Mouse (Mus musculus): ENCODE measurements around the gene Crls1.

Crls1 gene

GRCm38 (mm10) chr2:132846407-132847358, at the start of gene Crls1:
Gene Crls1 (plus strand): TSS chr2:132846666.
- peak; percentile 96 to 99 for DNase-seq

GRCm38 (mm10) chr2:132802976-132803375, 43.5 kb upstream of the Crls1 start:
- no peak for DNase-seq

GRCm38 (mm10) chr2:132815608-132816314, 30.7 kb upstream of the Crls1 start, which contains the start of the genes Trmt6 and Mcm8:
Gene Trmt6 (minus strand): TSS chr2:132816055.
Gene Mcm8 (plus strand): TSS chr2:132816141.
- peak; percentile 87 to 91 for DNase-seq

GRCm38 (mm10) chr2:132841071-132841470, 5.4 kb upstream of the Crls1 start:
- no peak for DNase-seq

- peak in 1 of 2 experiments; percentile 12 for DNase-seq
Observed at GRCm38 (mm10) chr2:132847581-132847980, 1.1 kb downstream of the Crls1 start.

GRCm38 (mm10) chr2:132848361-132848760, 1.9 kb downstream of the Crls1 start:
- no peak for DNase-seq

GRCm38 (mm10) chr2:132849141-132849540, 2.7 kb downstream of the Crls1 start:
- no peak for DNase-seq

- no peak for DNase-seq
Observed at GRCm38 (mm10) chr2:132853051-132853450, 6.6 kb downstream of the Crls1 start.

GRCm38 (mm10) chr2:132856333-132856732, 9.9 kb downstream of the Crls1 start:
- DNase-seq, result no peak

- no peak for DNase-seq
Observed at GRCm38 (mm10) chr2:132860435-132860834, 14.0 kb downstream of the Crls1 start.

- DNase-seq, result no peak
Observed at GRCm38 (mm10) chr2:132861456-132861855, 15.0 kb downstream of the Crls1 start.

- no peak for DNase-seq
Observed at GRCm38 (mm10) chr2:132863325-132863724, 16.9 kb downstream of the Crls1 start.

- DNase-seq, result no peak
Observed at GRCm38 (mm10) chr2:132867521-132867920, 21.1 kb downstream of the Crls1 start.

- no peak for DNase-seq
Observed at GRCm38 (mm10) chr2:132869682-132870081, 23.2 kb downstream of the Crls1 start.

- no peak for DNase-seq
Observed at GRCm38 (mm10) chr2:132870286-132870685, 23.8 kb downstream of the Crls1 start.

- no peak for DNase-seq
Observed at GRCm38 (mm10) chr2:132871663-132872062, 25.2 kb downstream of the Crls1 start.

- peak; percentile 10 to 12 for DNase-seq
Observed at GRCm38 (mm10) chr2:132873657-132874326, 27.3 kb downstream of the Crls1 start.

- DNase-seq, result no peak
Observed at GRCm38 (mm10) chr2:132876991-132877390, 30.5 kb downstream of the Crls1 start.

- peak; percentile 15 to 17 for DNase-seq
Observed at GRCm38 (mm10) chr2:132879261-132880044, 33.0 kb downstream of the Crls1 start.

GRCm38 (mm10) chr2:132880844-132881645, 34.6 kb downstream of the Crls1 start, which contains the start of gene Lrrn4:
Gene Lrrn4 (minus strand): TSS chr2:132880891.
- DNase-seq, result no peak

- DNase-seq, result no peak
Observed at GRCm38 (mm10) chr2:132884303-132884967, 38.0 kb downstream of the Crls1 start.

Data from thymus, postnatal 36 days (tissue).